Mouse (Mus musculus): ENCODE measurements around the gene Zyg11a.

- TF ChIP-seq ZC3H11A (IDR thresholded peaks at IDR 0.05; ENCODE audit: borderline replicate concordance, low read depth, low read length) = no peak
- no peak for TF ChIP-seq MAFK (IDR thresholded peaks at IDR 0.05; ENCODE audit: insufficient read depth, low read depth, low read length)
- TF ChIP-seq ZNF384 (IDR thresholded peaks at IDR 0.05; ENCODE audit: low read depth, low read length) = no peak
Measured at GRCm38 (mm10) chr4:108265774-108266173, 47.9 kb upstream of the Zyg11a start.
